ENCODE assay signal across 8 mouse cellular contexts in the genomic region with DNA sequence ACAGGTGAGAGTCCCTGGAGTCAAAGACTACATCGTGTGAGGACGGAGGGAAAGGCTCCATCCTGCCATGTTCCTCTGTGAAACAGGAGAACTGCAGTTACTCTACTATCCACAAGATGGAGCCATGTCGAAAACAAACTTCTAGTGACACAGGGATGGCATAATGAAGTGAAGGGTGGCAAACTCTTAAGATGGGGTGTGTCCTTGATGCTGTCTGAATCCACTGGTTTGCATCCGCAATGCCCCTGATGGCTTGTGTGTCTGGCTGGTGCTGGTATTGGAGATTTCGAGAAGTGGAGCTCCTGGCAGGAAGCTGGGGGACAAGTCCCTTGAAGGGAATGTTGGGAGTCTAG.
DNase-seq lines count a peak whose midpoint lies in the region; ATAC-seq and TF ChIP-seq lines count a peak whose summit lies in the region.

No protein-coding gene starts in this region.

- H3K36me3 ChIP-seq in hindbrain, embryonic 15.5 days = no peaks in the 10 kb centered on the region
- H3K36me3 ChIP-seq in stomach, postnatal 0 days (ENCODE audit: control insufficient read depth, insufficient read depth, low read length) = no peaks in the 10 kb centered on the region; the same call in 1 of the 2 replicates

- no peaks in the 10 kb centered on the region for H3K27me3 ChIP-seq in hindbrain, embryonic 15.5 days
- H3K27me3 ChIP-seq in stomach, postnatal 0 days (ENCODE audit: control insufficient read depth, insufficient read depth, low read length) = no peaks in the 10 kb centered on the region

- ATAC-seq in activated CD4-positive, CD25-positive, alpha-beta regulatory T cell, adult 4 months = peak; percentile 73
- peak; percentile 52; the same call in 1 of the 2 replicates for ATAC-seq in hindbrain, embryonic 15.5 days (ENCODE audit: low FRiP score, low read depth)
- peak; percentile 46; the same call in 1 of the 2 replicates for ATAC-seq in stomach, postnatal 0 days (ENCODE audit: low FRiP score, low TSS enrichment)

- no peak overlapping the region for H3K9ac ChIP-seq in hindbrain, embryonic 15.5 days
- no peak overlapping the region for H3K9ac ChIP-seq in stomach, postnatal 0 days (ENCODE audit: low read length)

- WGBS in hindbrain, embryonic 15.5 days = 45% methylated on average over 5 of the region's 5 CpGs
- 28% methylated on average over 5 of the region's 5 CpGs for WGBS in stomach, postnatal 0 days

- peak; percentile 89 for TF ChIP-seq CTCF in gastrocnemius, adult 2 months (IDR thresholded peaks at IDR 0.05)
- TF ChIP-seq CTCF in stomach, postnatal 0 days (IDR thresholded peaks at IDR 0.05; ENCODE audit: low read depth) = peak; percentile 93

- H3K4me1 ChIP-seq in hindbrain, embryonic 15.5 days (replicated peaks) = peaks cover 9% of the 10 kb centered on the region
- no peaks in the 10 kb centered on the region for H3K4me1 ChIP-seq in stomach, postnatal 0 days (replicated peaks; ENCODE audit: control insufficient read depth, insufficient read depth)

- no peak overlapping the region for H3K4me3 ChIP-seq in gastrocnemius, adult 2 months
- H3K4me3 ChIP-seq in hindbrain, embryonic 15.5 days = no peak overlapping the region
- no peak overlapping the region for H3K4me3 ChIP-seq in stomach, postnatal 0 days (ENCODE audit: low read depth, low read length)

- no peak overlapping the region for H3K27ac ChIP-seq in gastrocnemius, adult 2 months
- no peak overlapping the region for H3K27ac ChIP-seq in hindbrain, embryonic 15.5 days (replicated peaks)
- H3K27ac ChIP-seq in stomach, postnatal 0 days (replicated peaks) = no peak overlapping the region

- intact Hi-C loops in gastrocnemius, adult 2 months (cut with DNase I) = loop anchor here (1.0 to 5.0 kb wide), 2 partner anchors 138 to 248 kb away; no protein-coding TSS in a partner anchor

- TF ChIP-seq EP300 in stomach, postnatal 0 days (optimal IDR thresholded peaks at IDR 0.05) = no peak

- no peaks in the 10 kb centered on the region for H3K9me3 ChIP-seq in hindbrain, embryonic 15.5 days
- H3K9me3 ChIP-seq in stomach, postnatal 0 days (ENCODE audit: control insufficient read depth, low read length) = no peaks in the 10 kb centered on the region

- H3K4me2 ChIP-seq in hindbrain, embryonic 15.5 days = no peak overlapping the region
- no peak overlapping the region for H3K4me2 ChIP-seq in stomach, postnatal 0 days (replicated peaks; ENCODE audit: low read depth)

- DNase-seq in gastrocnemius, adult 2 months = peak; percentile 23
- DNase-seq in gastrocnemius, postnatal 10 days = no peak
- DNase-seq in embryo, embryonic 11.5 days (ENCODE audit: low read depth, low spot score) = peak; percentile 24
- peak; percentile 60 for DNase-seq in layer of hippocampus, adult 9-11 months
- DNase-seq in mesoderm, embryonic 11.5 days (ENCODE audit: low read depth, low spot score) = peak; percentile 58
- DNase-seq in stomach, postnatal 0 days (ENCODE audit: low spot score) = no peak

Comparison
In these comparisons a context has a peak if more than half of its experiments do, and no peak if none do; other contexts are left out.
1. DNase-seq: peak in gastrocnemius, adult 2 months (single experiment), embryo, embryonic 11.5 days (single experiment), layer of hippocampus, adult 9-11 months (single experiment) and mesoderm, embryonic 11.5 days (single experiment); none in gastrocnemius, postnatal 10 days (single experiment) and stomach, postnatal 0 days (single experiment).
2. Peak in every context shown above with its lines, with median percentiles within 50 percentile points of each other: ATAC-seq.